Mouse (Mus musculus) small intestine, adult 2 months (tissue): ENCODE measurements around the gene Mex3a.

Source experiments
- CTCF ChIP-seq: fragments of 200-500 bp; IDR thresholded peaks from 2 replicates; pipeline ENCODE4 v1.5.1; 2012; ENCODE audit warnings: low read depth, mild to moderate bottlenecking, control low read depth, inconsistent platforms, low read length, moderate library complexity, mixed read lengths; ENCODE audit not compliant: insufficient replicate concordance, insufficient read length; ENCODE audit errors: extremely low read depth
- POLR2A ChIP-seq: fragments of 200-500 bp; IDR thresholded peaks from 2 replicates; pipeline ENCODE4 v1.6.1; 2012; ENCODE audit warnings: low read depth, mild to moderate bottlenecking, control low read depth, inconsistent platforms, low read length, moderate library complexity

DNA sequence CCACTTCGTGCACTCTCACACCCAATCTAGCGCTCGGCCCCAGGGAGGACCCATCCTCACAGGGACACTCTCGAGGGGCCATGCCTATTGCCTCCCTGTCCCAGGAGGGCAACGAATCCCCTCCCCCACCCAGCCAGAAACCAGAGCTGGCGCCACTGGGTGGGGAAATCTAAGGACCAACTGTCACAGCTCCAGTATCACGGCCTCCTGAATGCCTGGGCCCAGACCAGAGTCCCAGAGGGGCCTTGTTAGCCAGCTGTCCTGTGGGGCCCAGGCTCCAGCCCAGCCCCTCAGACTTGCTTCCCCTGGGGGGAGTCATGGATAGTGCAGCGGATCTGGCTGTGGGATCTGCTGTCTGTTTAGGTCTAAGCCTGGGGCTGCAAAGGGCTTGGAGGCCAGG lies 4.6 kb upstream of the Mex3a start:
- no peak for TF ChIP-seq CTCF
- TF ChIP-seq POLR2A: no peak
